Mouse (Mus musculus) effector memory CD4-positive, alpha-beta T cell, adult 7 months (primary cell): ENCODE data around the gene Ano5. TPM values are rescaled to one million over a fixed set of nuclear protein-coding genes. Genes with fewer than 3 reads are reported as not detected.

ENCODE experiments used
- polyA plus RNA-seq: library from polyadenylated mRNA; unstranded; fragments of 100-300 nt; shearing (Covaris generic); gene quantifications from one replicate; pipeline ENCODE4 v1.2.1, GENCODE M21; 2017

Ano5 gene
- polyA plus RNA-seq, result not detected

GRCm38 (mm10) chr7:51510671-51511651, at the start of gene Ano5:
TSS of gene Ano5 (plus strand) at chr7:51511029.

GRCm38 (mm10) chr7:51621694-51622145, 110.9 kb downstream of the Ano5 start, which contains the start of gene Slc17a6:
TSS of gene Slc17a6 (plus strand) at chr7:51622006.

Other genes starting within 250 kb of the Ano5 start
- gene Slc17a6, start 111.0 kb downstream of the Ano5 start, polyA plus RNA-seq, result not detected